Mouse (Mus musculus) hindbrain, embryonic 11.5 days (tissue): ENCODE measurements at regions not wholly inside any gene's neighbourhood (a gene's known extent, or its start where the extent isn't known, plus 50 kb on each side); places are given as distances from the start of the nearest gene placed in this dataset.

ENCODE experiments used
- ATAC-seq: fragments of 200-750 bp; cut with Nextera tagmentation; 2 replicates; pipeline ENCODE4 v1.8.0; 2017; ENCODE audit warnings: mild to moderate bottlenecking, moderate TSS enrichment, moderate library complexity; ENCODE audit not compliant: low FRiP score
- DNase-seq: peaks from one replicate; pipeline ENCODE4 v3.0.0-alpha.2; 2015; ENCODE audit warnings: low spot score
- H3K27ac ChIP-seq: fragments of 300-500 bp; sonication (generic); 2 replicates; pipeline ENCODE4 v1.5.1; 2014; ENCODE audit warnings: mild to moderate bottlenecking, low read depth, low read length
- H3K27me3 ChIP-seq: fragments of 300-500 bp; sonication (generic); 2 replicates; pipeline ENCODE4 v1.6.1; 2014; ENCODE audit warnings: mild to moderate bottlenecking, low read length, moderate library complexity, mixed read lengths; ENCODE audit not compliant: control insufficient read depth, insufficient read depth
- H3K36me3 ChIP-seq: fragments of 300-500 bp; sonication (generic); 2 replicates; pipeline ENCODE4 v1.6.1; 2014; ENCODE audit warnings: mild to moderate bottlenecking, low read length, moderate library complexity, mixed read lengths; ENCODE audit not compliant: control insufficient read depth, insufficient read depth
- H3K4me1 ChIP-seq: fragments of 300-500 bp; sonication (generic); replicated peaks from 2 replicates; pipeline ENCODE4 v1.6.1; 2014; ENCODE audit warnings: low read length, mixed read lengths; ENCODE audit not compliant: control insufficient read depth, insufficient read depth
- H3K4me2 ChIP-seq: fragments of 300-500 bp; sonication (generic); replicated peaks from 2 replicates; pipeline ENCODE4 v1.6.1; 2014; ENCODE audit warnings: mild to moderate bottlenecking, low read depth, low read length
- H3K4me3 ChIP-seq: fragments of 300-500 bp; sonication (generic); 2 replicates; pipeline ENCODE4 v1.5.1; 2014; ENCODE audit warnings: low read depth, low read length
- H3K9ac ChIP-seq: fragments of 300-500 bp; sonication (generic); 2 replicates; pipeline ENCODE4 v1.6.1; 2014; ENCODE audit warnings: low read depth, low read length
- H3K9me3 ChIP-seq: fragments of 300-500 bp; sonication (generic); 2 replicates; pipeline ENCODE4 v1.6.1; 2016; ENCODE audit warnings: low read length; ENCODE audit not compliant: control insufficient read depth
- WGBS: fragments of 180-500 bp; shearing (Covaris S2); extraction: QIAGEN DNeasy Blood & Tissue Kit; methylation state at CpG from one replicate; pipeline ENCODE4 v1.1.7; 2014; 5-methylcytosine and 5-hydroxymethylcytosine counted together

DNA sequence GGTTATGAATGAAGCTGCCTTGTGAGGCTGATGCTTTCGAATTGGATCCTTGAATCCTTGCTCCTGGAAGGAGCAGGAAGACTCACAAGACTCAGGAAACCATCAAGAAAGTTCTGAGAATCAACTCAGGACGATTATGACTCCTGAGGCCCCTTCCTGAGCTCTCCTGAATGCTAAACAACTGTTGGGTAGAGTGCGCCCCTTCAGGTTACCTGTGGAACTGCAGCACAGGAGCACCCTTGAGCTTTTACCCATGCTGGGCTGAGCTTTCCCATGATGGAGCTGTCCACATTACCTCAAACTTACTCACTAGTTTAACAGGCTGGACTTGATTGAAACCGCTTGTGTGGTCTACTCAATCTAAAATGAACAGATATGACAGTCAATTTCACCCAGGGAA, 553.3 kb downstream of the Jrkl start:
- no peak overlapping the region for H3K4me2 ChIP-seq
- no peak overlapping the region for H3K4me3 ChIP-seq
- H3K4me1 ChIP-seq, result no peaks in the 10 kb centered on the region
- DNase-seq (peak; percentile 4), ATAC-seq (no peak)
- H3K9me3 ChIP-seq, result no peaks in the 10 kb centered on the region
- H3K36me3 ChIP-seq, result no peaks in the 10 kb centered on the region
- WGBS, result 59% methylated on average over 4 of the region's 4 CpGs
- no peaks in the 10 kb centered on the region for H3K27me3 ChIP-seq
- H3K9ac ChIP-seq, result no peak overlapping the region
- no peak overlapping the region for H3K27ac ChIP-seq

DNA sequence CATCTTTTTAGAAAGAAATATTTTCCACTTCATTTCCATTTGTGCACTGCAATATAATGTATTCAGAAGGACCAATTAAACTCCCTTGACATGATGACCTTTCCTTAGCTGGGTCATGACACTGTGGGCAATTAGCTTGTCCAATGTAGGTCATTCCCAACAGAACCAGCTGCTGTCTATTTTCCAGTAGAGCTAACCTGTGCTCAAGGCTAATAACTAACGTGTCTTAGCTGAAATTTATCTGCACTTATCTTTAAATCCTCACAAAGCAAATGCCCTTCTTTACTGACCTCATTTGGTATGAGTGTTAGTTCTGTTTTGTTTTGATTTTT, 554.7 kb downstream of the Jrkl start:
- Histone ChIP-seq H3K27me3 (no peaks in the 10 kb centered on the region), H3K4me2 (no peak overlapping the region), H3K27ac (no peak overlapping the region), H3K9me3 (no peaks in the 10 kb centered on the region), H3K4me3 (no peak overlapping the region), H3K4me1 (no peaks in the 10 kb centered on the region), H3K9ac (no peak overlapping the region), H3K36me3 (no peaks in the 10 kb centered on the region)
- DNase-seq, result peak; percentile 10
- ATAC-seq, result peak; percentile 61; the same call in 1 of the 2 replicates
- WGBS, result 36% methylated on average over 1 of the region's 1 CpGs

DNA sequence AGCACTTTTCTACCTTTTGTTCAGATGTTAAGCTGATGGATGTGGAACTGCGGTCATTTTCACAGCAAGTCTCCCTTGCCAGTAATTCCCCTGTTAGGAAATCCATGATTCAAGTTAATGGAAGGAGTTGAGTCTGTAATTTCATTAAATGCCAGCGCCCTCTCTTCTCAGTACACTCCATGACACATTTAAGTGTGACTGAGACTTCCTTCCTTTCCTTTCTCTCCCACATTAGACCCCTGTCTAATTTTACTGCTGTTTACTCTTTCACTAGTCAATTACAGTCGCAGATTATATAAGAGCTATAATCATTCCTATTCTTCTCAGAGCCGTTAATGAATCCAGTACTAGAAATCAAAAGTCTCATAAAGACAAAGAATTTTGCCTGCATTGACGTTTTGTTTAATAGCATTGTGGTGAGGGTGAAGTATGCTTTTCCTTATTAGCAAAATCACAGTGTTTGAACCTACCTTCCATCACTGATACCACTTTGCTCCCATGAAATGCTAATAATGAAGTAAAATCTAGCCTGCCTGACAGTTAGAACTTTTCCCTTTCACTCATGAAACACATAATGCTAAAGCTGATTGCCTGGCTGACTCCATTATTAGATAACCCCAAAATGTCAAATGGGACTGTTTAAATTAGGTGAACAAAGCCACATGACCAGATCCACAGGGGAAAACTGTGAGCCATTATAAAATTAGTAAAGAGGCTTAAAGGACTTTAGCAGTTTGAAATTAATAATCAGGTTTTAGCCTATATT, 555.3 kb downstream of the Jrkl start:
- Histone ChIP-seq H3K4me3 (no peak overlapping the region), H3K4me2 (no peak overlapping the region), H3K27ac (no peak overlapping the region; the same call in 1 of the 2 replicates), H3K27me3 (no peaks in the 10 kb centered on the region), H3K4me1 (no peaks in the 10 kb centered on the region), H3K9ac (no peak overlapping the region), H3K9me3 (no peaks in the 10 kb centered on the region), H3K36me3 (no peaks in the 10 kb centered on the region)
- ATAC-seq (0 out of 2 replicates have a peak, but pooled peaks have one; percentile 43), DNase-seq (peak; percentile 8)
- WGBS, result 60% methylated on average over 5 of the region's 5 CpGs
